In genomic region chrX:112978583-112978982, GRCm38 (mm10) we compare ENCODE assay signal across 9 mouse cellular contexts.
DNase-seq lines count a peak whose midpoint lies in the region; ATAC-seq lines count a peak whose summit lies in the region.
"Had no signal": no experiment of that assay in that cellular context is flagged by ENCODE, and none has a peak within 500 bp of the region (broad histone marks: within the 10 kb centered on the region; RNA-seq: fewer than 3 reads in every experiment).

No protein-coding gene starts in this region.

- H3K27me3 ChIP-seq in hindbrain, embryonic 14.5 days (ENCODE audit: control insufficient read depth, insufficient read depth, low read length) = no peaks in the 10 kb centered on the region
- H3K27me3 ChIP-seq in hindbrain, embryonic 10.5 days (ENCODE audit: insufficient read depth, poor library complexity, severe bottlenecking) = no peaks in the 10 kb centered on the region
- H3K27me3 ChIP-seq: liver, embryonic 15.5 days had no signal

- WGBS in hindbrain, embryonic 14.5 days = 49% methylated on average over 3 of the region's 3 CpGs
- WGBS in hindbrain, embryonic 10.5 days = 57% methylated on average over 3 of the region's 3 CpGs

- DNase-seq in hindbrain, embryonic 14.5 days (ENCODE audit: low spot score) = peak; percentile 30
- DNase-seq in hindbrain, embryonic 10.5 days (ENCODE audit: low spot score) = no peak
- peak; percentile 36 for DNase-seq in testis, postnatal 10 days (ENCODE audit: low spot score)
- DNase-seq in testis, postnatal 14 days (ENCODE audit: low spot score) = no peak
- DNase-seq in embryo, embryonic 10.5 days (ENCODE audit: low spot score) = peak; percentile 48
- peak; percentile 3 for DNase-seq in thymus, postnatal 14 days
- no peak for DNase-seq in urinary bladder, postnatal 25 days (ENCODE audit: low spot score)

- ATAC-seq in hindbrain, embryonic 14.5 days (ENCODE audit: low FRiP score) = no peak
- no peak for ATAC-seq in megakaryocyte, adult 5-6 weeks (ENCODE audit: poor library complexity, severe bottlenecking)

- no peak overlapping the region for H3K9ac ChIP-seq in hindbrain, embryonic 14.5 days
- H3K9ac ChIP-seq: liver, embryonic 15.5 days had no signal

- H3K9me3 ChIP-seq in hindbrain, embryonic 14.5 days (ENCODE audit: control insufficient read depth, low read length) = no peaks in the 10 kb centered on the region
- no peaks in the 10 kb centered on the region for H3K9me3 ChIP-seq in hindbrain, embryonic 10.5 days
- H3K9me3 ChIP-seq: liver, embryonic 15.5 days had no signal

- H3K4me3 ChIP-seq in hindbrain, embryonic 14.5 days (replicated peaks; ENCODE audit: low read length) = no peak overlapping the region
- no peak overlapping the region for H3K4me3 ChIP-seq in hindbrain, embryonic 10.5 days
- H3K4me3 ChIP-seq: liver, embryonic 15.5 days had no signal

- H3K36me3 ChIP-seq in hindbrain, embryonic 14.5 days (replicated peaks; ENCODE audit: control insufficient read depth, insufficient read depth) = no peaks in the 10 kb centered on the region
- H3K36me3 ChIP-seq in hindbrain, embryonic 10.5 days = no peaks in the 10 kb centered on the region
- H3K36me3 ChIP-seq: liver, embryonic 15.5 days had no signal

- no peak overlapping the region for H3K27ac ChIP-seq in hindbrain, embryonic 14.5 days
- no peak overlapping the region for H3K27ac ChIP-seq in hindbrain, embryonic 10.5 days
- H3K27ac ChIP-seq: liver, embryonic 15.5 days had no signal

- H3K4me2 ChIP-seq in hindbrain, embryonic 14.5 days (replicated peaks) = no peak overlapping the region
- H3K4me2 ChIP-seq: liver, embryonic 15.5 days had no signal

- no peaks in the 10 kb centered on the region for H3K4me1 ChIP-seq in hindbrain, embryonic 14.5 days (replicated peaks; ENCODE audit: control insufficient read depth, insufficient read depth, low read length)
- no peaks in the 10 kb centered on the region for H3K4me1 ChIP-seq in hindbrain, embryonic 10.5 days (replicated peaks)
- H3K4me1 ChIP-seq: liver, embryonic 15.5 days had no signal

Comparison
In these comparisons a context has a peak if more than half of its experiments do, and no peak if none do; other contexts are left out.
1. DNase-seq: peak in hindbrain, embryonic 14.5 days (single experiment), testis, postnatal 10 days (single experiment), embryo, embryonic 10.5 days (single experiment) and thymus, postnatal 14 days (single experiment); none in hindbrain, embryonic 10.5 days (single experiment), testis, postnatal 14 days (single experiment) and urinary bladder, postnatal 25 days (single experiment).